Mouse (Mus musculus): ENCODE measurements around the gene C130050O18Rik.

DNA sequence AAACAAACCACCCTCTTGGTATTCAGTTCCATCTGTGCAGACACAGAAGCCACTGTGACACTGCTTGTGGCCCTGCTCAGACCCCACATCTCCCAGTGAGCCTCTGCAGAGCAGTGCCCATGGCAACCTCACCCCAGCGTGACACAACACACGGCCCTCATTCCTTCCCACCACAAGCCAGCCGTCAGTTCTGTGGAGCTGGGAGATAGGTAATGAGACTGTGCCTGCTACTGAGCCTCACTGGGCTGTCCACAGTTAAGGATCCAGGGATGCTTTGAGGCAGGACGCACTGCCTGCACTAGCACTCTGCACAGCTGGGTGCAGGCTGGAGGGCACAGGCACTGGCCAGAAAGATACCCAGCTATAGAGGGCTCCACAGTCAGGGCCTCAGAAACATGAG is 44.8 kb downstream of the C130050O18Rik start:
- TF ChIP-seq EP300 (IDR thresholded peaks at IDR 0.05; ENCODE audit: low read depth) (no peak), CTCF (IDR thresholded peaks at IDR 0.05; ENCODE audit: low read depth) (no peak)

All from heart, postnatal 0 days (tissue).